Mouse (Mus musculus) WW6 (cell line): ENCODE results near the gene Med16.

ENCODE experiments used
- DNase-seq: peaks from one replicate; pipeline ENCODE4 v3.0.0-alpha.2; 2013; ENCODE audit warnings: low read depth, low spot score

Gene Med16

GRCm38 (mm10) chr10:79908167-79909091 lies at the start of gene Med16:
TSS of gene Med16 (minus strand) at chr10:79908923.
- peak; percentile 88 for DNase-seq

- peak; percentile 65 for DNase-seq
Measured at GRCm38 (mm10) chr10:79958140-79958816, 49.6 kb upstream of the Med16 start.

- no peak for DNase-seq
Measured at GRCm38 (mm10) chr10:79956643-79957154, 48.0 kb upstream of the Med16 start.

- no peak for DNase-seq
Measured at GRCm38 (mm10) chr10:79955691-79956090, 47.0 kb upstream of the Med16 start.

GRCm38 (mm10) chr10:79953946-79954345 lies 45.2 kb upstream of the Med16 start:
- DNase-seq = no peak

GRCm38 (mm10) chr10:79950661-79951060 lies 41.9 kb upstream of the Med16 start:
- DNase-seq = no peak

GRCm38 (mm10) chr10:79949873-79950272 lies 41.1 kb upstream of the Med16 start:
- DNase-seq = no peak

- DNase-seq = no peak
Measured at GRCm38 (mm10) chr10:79947502-79947901, 38.8 kb upstream of the Med16 start.

- DNase-seq = no peak
Measured at GRCm38 (mm10) chr10:79946752-79947322, 38.1 kb upstream of the Med16 start.

- DNase-seq = no peak
Measured at GRCm38 (mm10) chr10:79945507-79946234, 36.9 kb upstream of the Med16 start.

- no peak for DNase-seq
Measured at GRCm38 (mm10) chr10:79943471-79943901, 34.8 kb upstream of the Med16 start.

GRCm38 (mm10) chr10:79942988-79943387 lies 34.3 kb upstream of the Med16 start:
- no peak for DNase-seq

GRCm38 (mm10) chr10:79940749-79941148 lies 32.0 kb upstream of the Med16 start:
- no peak for DNase-seq

- DNase-seq = no peak
Measured at GRCm38 (mm10) chr10:79937775-79938526, 29.2 kb upstream of the Med16 start.

- no peak for DNase-seq
Measured at GRCm38 (mm10) chr10:79936911-79937441, 28.3 kb upstream of the Med16 start.

GRCm38 (mm10) chr10:79936284-79936910 lies 27.7 kb upstream of the Med16 start:
- no peak for DNase-seq

GRCm38 (mm10) chr10:79934794-79935569 lies 26.3 kb upstream of the Med16 start:
- no peak for DNase-seq

GRCm38 (mm10) chr10:79934272-79934721 lies 25.6 kb upstream of the Med16 start:
- DNase-seq = no peak

- no peak for DNase-seq
Measured at GRCm38 (mm10) chr10:79933861-79934260, 25.1 kb upstream of the Med16 start.
